In genomic region chr16:18360151-18360805, GRCm38 (mm10) we compare ENCODE assay signal across 16 mouse cellular contexts. TPM values are rescaled to one million over a fixed set of nuclear protein-coding genes. Genes with fewer than 3 reads are reported as not detected.
DNase-seq lines count a peak whose midpoint lies in the region; ATAC-seq and TF ChIP-seq lines count a peak whose summit lies in the region.
"Had no signal": no experiment of that assay in that cellular context is flagged by ENCODE, and none has a peak within 500 bp of the region (broad histone marks: within the 10 kb centered on the region; RNA-seq: fewer than 3 reads in every experiment).

No protein-coding gene starts in this region.

- H3K27ac ChIP-seq in forebrain, embryonic 10.5 days: peak overlapping the region; percentile 68
- no peak overlapping the region for H3K27ac ChIP-seq in forebrain, embryonic 12.5 days
- H3K27ac ChIP-seq in olfactory bulb, adult 2 months (ENCODE audit: insufficient read depth, low read depth, low read length): 0 out of 2 replicates have a peak overlapping the region, but pooled peaks have one; percentile 14
- H3K27ac ChIP-seq: limb, embryonic 15.5 days; lung, embryonic 15.5 days had no signal

- 77% methylated on average over 6 of the region's 6 CpGs for WGBS in forebrain, embryonic 10.5 days
- WGBS in forebrain, embryonic 12.5 days: 72% methylated on average over 6 of the region's 6 CpGs
- 57% methylated on average over 6 of the region's 6 CpGs for WGBS in olfactory bulb, adult 2 months

- no peak for DNase-seq in forebrain, embryonic 10.5 days (ENCODE audit: extremely low spot score, low spot score)
- DNase-seq in kidney, postnatal 4 days: peak; percentile 20 to 50
- DNase-seq in kidney, adult 11 months: no peak
- peak; percentile 77 to 82 for DNase-seq in cerebellum, adult 18-20 months
- no peak for DNase-seq in adrenal gland, postnatal 14 days
- no peak for DNase-seq in ovary, postnatal 10 days (ENCODE audit: low spot score)
- DNase-seq: embryo, embryonic 11 days; gastrocnemius, postnatal 14 days; kidney, adult 2 months; layer of hippocampus, postnatal 36 days; right cerebral cortex, postnatal 25 days had no signal

- no peak for ATAC-seq in forebrain, embryonic 12.5 days (ENCODE audit: low FRiP score)
- ATAC-seq: midbrain, embryonic 16.5 days had no signal

- H3K4me2 ChIP-seq in forebrain, embryonic 12.5 days: no peak overlapping the region
- H3K4me2 ChIP-seq: limb, embryonic 15.5 days; lung, embryonic 15.5 days had no signal

- H3K4me1 ChIP-seq in forebrain, embryonic 10.5 days: peaks cover 13% of the 10 kb centered on the region
- H3K4me1 ChIP-seq in forebrain, embryonic 12.5 days: peaks cover 3% of the 10 kb centered on the region; the same call in 1 of the 2 replicates
- peaks cover 10% of the 10 kb centered on the region for H3K4me1 ChIP-seq in olfactory bulb, adult 2 months (ENCODE audit: control insufficient read depth, insufficient read depth, low read length)
- H3K4me1 ChIP-seq: limb, embryonic 15.5 days; lung, embryonic 15.5 days had no signal

- H3K4me3 ChIP-seq in forebrain, embryonic 10.5 days: no peak overlapping the region
- no peak overlapping the region for H3K4me3 ChIP-seq in forebrain, embryonic 12.5 days (replicated peaks)
- H3K4me3 ChIP-seq in olfactory bulb, adult 2 months (ENCODE audit: insufficient read depth, low read depth, low read length): no peak overlapping the region
- H3K4me3 ChIP-seq: limb, embryonic 15.5 days; lung, embryonic 15.5 days had no signal

- no peak for TF ChIP-seq POLR2A in olfactory bulb, adult 2 months (IDR thresholded peaks at IDR 0.05; ENCODE audit: insufficient read depth, low read depth, low read length)

- no peaks in the 10 kb centered on the region for H3K27me3 ChIP-seq in forebrain, embryonic 10.5 days (ENCODE audit: poor library complexity, severe bottlenecking)
- H3K27me3 ChIP-seq in forebrain, embryonic 12.5 days: no peaks in the 10 kb centered on the region
- H3K27me3 ChIP-seq: limb, embryonic 15.5 days; lung, embryonic 15.5 days had no signal

- no peak overlapping the region for H3K9ac ChIP-seq in forebrain, embryonic 12.5 days
- H3K9ac ChIP-seq: limb, embryonic 15.5 days; lung, embryonic 15.5 days had no signal

- peaks cover 22% of the 10 kb centered on the region for H3K36me3 ChIP-seq in forebrain, embryonic 10.5 days (replicated peaks)
- H3K36me3 ChIP-seq in forebrain, embryonic 12.5 days (replicated peaks): peaks cover 14% of the 10 kb centered on the region
- H3K36me3 ChIP-seq: limb, embryonic 15.5 days; lung, embryonic 15.5 days had no signal

- TF ChIP-seq CTCF in olfactory bulb, adult 2 months (IDR thresholded peaks at IDR 0.05; ENCODE audit: insufficient read depth, low read depth, low read length): no peak

- no peaks in the 10 kb centered on the region; the same call in 1 of the 2 replicates for H3K9me3 ChIP-seq in forebrain, embryonic 10.5 days
- H3K9me3 ChIP-seq in forebrain, embryonic 12.5 days: no peaks in the 10 kb centered on the region
- H3K9me3 ChIP-seq: limb, embryonic 15.5 days; lung, embryonic 15.5 days had no signal

RNA-seq across cellular contexts. Expression of gene Arvcf, which starts 12.3 kb away (rescaled TPM):
- polyA plus RNA-seq in forebrain, embryonic 10.5 days (2016; fragmentation: Nextera tagmentation; extraction: Ambion mirVana): 116 TPM in 2 replicates
- 115 and 126 TPM in 2 replicates for polyA plus RNA-seq in forebrain, embryonic 12.5 days (2016; fragmentation: Nextera tagmentation; extraction: Ambion mirVana)
- 956 TPM in 1 of 2 replicates, not detected in the other for polyA plus RNA-seq in olfactory bulb, adult 2 months (2012; ENCODE audit: insufficient read depth, insufficient read length, low replicate concordance, missing spikeins)
- 30.0 and 30.2 TPM in 2 replicates for total RNA-seq in adrenal gland, postnatal 14 days (2021)

RNA-seq across cellular contexts. Expression of gene Tango2, which starts 12.4 kb away (rescaled TPM):
- 35.7 and 37.1 TPM in 2 replicates for polyA plus RNA-seq in forebrain, embryonic 10.5 days (2016; fragmentation: Nextera tagmentation; extraction: Ambion mirVana)
- polyA plus RNA-seq in forebrain, embryonic 12.5 days (2016; fragmentation: Nextera tagmentation; extraction: Ambion mirVana): 40.7 and 41.5 TPM in 2 replicates
- polyA plus RNA-seq in olfactory bulb, adult 2 months (2012; ENCODE audit: insufficient read depth, insufficient read length, low replicate concordance, missing spikeins): not detected in 2 replicates
- total RNA-seq in adrenal gland, postnatal 14 days (2021): 30.2 and 30.5 TPM in 2 replicates

Comparison
In these comparisons a context has a peak if more than half of its experiments do, and no peak if none do; other contexts are left out.
1. DNase-seq: peak in kidney, postnatal 4 days (2 of 2) and cerebellum, adult 18-20 months (2 of 2); none in forebrain, embryonic 10.5 days (single experiment), kidney, adult 11 months (single experiment), adrenal gland, postnatal 14 days (single experiment) and ovary, postnatal 10 days (single experiment).
2. RNA of gene Tango2, which starts 12.4 kb away (polyA plus RNA-seq): 40.7 to 41.5 TPM in forebrain, embryonic 12.5 days and 35.7 to 37.1 TPM in forebrain, embryonic 10.5 days; not detected in olfactory bulb, adult 2 months; every median in the first group is over 10 times any median in the second.